In the genomic region with DNA sequence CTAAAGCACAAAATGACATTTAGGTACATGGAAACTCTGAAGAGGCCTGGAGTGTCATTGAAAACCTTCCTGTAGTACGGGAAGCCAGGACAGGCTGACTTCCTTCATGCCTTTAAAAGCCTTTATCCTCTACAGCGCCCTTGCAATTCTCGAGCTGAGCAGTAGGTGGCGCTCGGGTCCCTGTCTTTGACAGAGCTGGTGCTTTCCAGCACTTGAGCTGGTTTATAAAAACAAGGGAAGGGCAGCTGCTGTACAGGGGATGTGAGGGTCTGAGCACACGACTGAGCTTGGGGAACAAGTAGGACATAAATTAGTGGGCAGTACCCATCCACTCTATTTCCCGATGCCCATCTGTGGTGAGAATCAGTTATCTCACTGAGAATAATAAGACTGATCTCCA, we compare ENCODE assay signal across 9 mouse cellular contexts.
DNase-seq lines count a peak whose midpoint lies in the region; ATAC-seq and TF ChIP-seq lines count a peak whose summit lies in the region.
"Had no signal": no experiment of that assay in that cellular context is flagged by ENCODE, and none has a peak within 500 bp of the region (broad histone marks: within the 10 kb centered on the region; RNA-seq: fewer than 3 reads in every experiment).

No protein-coding gene starts in this region.

- DNase-seq in A20 (ENCODE audit: low read depth, low spot score), result peak; percentile 3
- DNase-seq in adrenal gland, postnatal 14 days, result peak; percentile 96
- DNase-seq in embryonic facial prominence, embryonic 10.5 days (ENCODE audit: low spot score), result peak; percentile 93
- DNase-seq in heart, adult 8-10 months (ENCODE audit: low spot score), result peak; percentile 97
- peak; percentile 96 for DNase-seq in limb, embryonic 14.5 days (ENCODE audit: low spot score)
- peak; percentile 98 for DNase-seq in neural tube, embryonic 10.5 days (ENCODE audit: extremely low spot score, low spot score)

- no peak overlapping the region for H3K27ac ChIP-seq in embryonic facial prominence, embryonic 10.5 days (replicated peaks)
- H3K27ac ChIP-seq in kidney, embryonic 14.5 days (ENCODE audit: low read depth, low read length), result no peak overlapping the region
- no peak overlapping the region for H3K27ac ChIP-seq in limb, embryonic 14.5 days (replicated peaks; ENCODE audit: low read depth, low read length)
- H3K27ac ChIP-seq in stomach, embryonic 16.5 days (ENCODE audit: low read length), result no peak overlapping the region
- H3K27ac ChIP-seq: embryonic facial prominence, embryonic 12.5 days had no signal

- ATAC-seq in kidney, embryonic 14.5 days (ENCODE audit: low FRiP score, low TSS enrichment), result peak; percentile 13; the same call in 1 of the 2 replicates
- ATAC-seq in limb, embryonic 14.5 days (ENCODE audit: low FRiP score, low read depth), result peak; percentile 32; the same call in 1 of the 2 replicates
- no peak for ATAC-seq in stomach, embryonic 16.5 days (ENCODE audit: insufficient read depth, low FRiP score)

- WGBS in embryonic facial prominence, embryonic 10.5 days, result 4% methylated on average over 7 of the region's 7 CpGs
- 1% methylated on average over 7 of the region's 7 CpGs for WGBS in kidney, embryonic 14.5 days
- 2% methylated on average over 7 of the region's 7 CpGs for WGBS in limb, embryonic 14.5 days
- 4% methylated on average over 7 of the region's 7 CpGs for WGBS in stomach, embryonic 16.5 days

- H3K4me3 ChIP-seq in embryonic facial prominence, embryonic 10.5 days, result no peak overlapping the region
- H3K4me3 ChIP-seq in kidney, embryonic 14.5 days (ENCODE audit: low read length), result no peak overlapping the region
- H3K4me3 ChIP-seq in limb, embryonic 14.5 days (replicated peaks; ENCODE audit: low read length), result no peak overlapping the region
- H3K4me3 ChIP-seq in stomach, embryonic 16.5 days (replicated peaks; ENCODE audit: low read length), result no peak overlapping the region
- H3K4me3 ChIP-seq: embryonic facial prominence, embryonic 12.5 days had no signal

- no peak overlapping the region for H3K9ac ChIP-seq in kidney, embryonic 14.5 days (ENCODE audit: low read depth, low read length)
- no peak overlapping the region for H3K9ac ChIP-seq in limb, embryonic 14.5 days (ENCODE audit: low read depth, low read length, severe bottlenecking)
- H3K9ac ChIP-seq in stomach, embryonic 16.5 days (ENCODE audit: low read length), result peak overlapping the region; percentile 34
- H3K9ac ChIP-seq: embryonic facial prominence, embryonic 12.5 days had no signal

- no peaks in the 10 kb centered on the region for H3K36me3 ChIP-seq in embryonic facial prominence, embryonic 10.5 days (replicated peaks)
- no peaks in the 10 kb centered on the region for H3K36me3 ChIP-seq in kidney, embryonic 14.5 days (ENCODE audit: control insufficient read depth, insufficient read depth, low read length)
- no peaks in the 10 kb centered on the region for H3K36me3 ChIP-seq in limb, embryonic 14.5 days (ENCODE audit: control insufficient read depth, insufficient read depth, low read length)
- no peaks in the 10 kb centered on the region for H3K36me3 ChIP-seq in stomach, embryonic 16.5 days (ENCODE audit: control insufficient read depth, insufficient read depth, low read length)
- H3K36me3 ChIP-seq: embryonic facial prominence, embryonic 12.5 days had no signal

- H3K4me1 ChIP-seq in embryonic facial prominence, embryonic 10.5 days, result peaks cover 44% of the 10 kb centered on the region
- H3K4me1 ChIP-seq in kidney, embryonic 14.5 days (ENCODE audit: control insufficient read depth, insufficient read depth, low read length), result peaks cover 7% of the 10 kb centered on the region; the same call in 1 of the 2 replicates
- H3K4me1 ChIP-seq in limb, embryonic 14.5 days (ENCODE audit: control insufficient read depth, insufficient read depth, low read length), result peaks cover 17% of the 10 kb centered on the region; the same call in 1 of the 2 replicates
- H3K4me1 ChIP-seq in stomach, embryonic 16.5 days (ENCODE audit: control insufficient read depth, insufficient read depth, low read length), result peaks cover 16% of the 10 kb centered on the region

- no peak for TF ChIP-seq POLR2A in limb, embryonic 14.5 days (IDR thresholded peaks at IDR 0.05; ENCODE audit: borderline replicate concordance, extremely low read depth, insufficient read depth, insufficient read length)

- no peaks in the 10 kb centered on the region for H3K9me3 ChIP-seq in embryonic facial prominence, embryonic 10.5 days
- no peaks in the 10 kb centered on the region for H3K9me3 ChIP-seq in kidney, embryonic 14.5 days (ENCODE audit: control insufficient read depth, low read length)
- H3K9me3 ChIP-seq in limb, embryonic 14.5 days (ENCODE audit: control insufficient read depth, low read length), result no peaks in the 10 kb centered on the region
- H3K9me3 ChIP-seq in stomach, embryonic 16.5 days (replicated peaks; ENCODE audit: control insufficient read depth, low read length), result no peaks in the 10 kb centered on the region
- H3K9me3 ChIP-seq: embryonic facial prominence, embryonic 12.5 days had no signal

- peaks cover 19% of the 10 kb centered on the region for H3K27me3 ChIP-seq in embryonic facial prominence, embryonic 10.5 days (replicated peaks; ENCODE audit: low read depth, poor library complexity, severe bottlenecking)
- H3K27me3 ChIP-seq in kidney, embryonic 14.5 days (ENCODE audit: control insufficient read depth, insufficient read depth, low read length), result no peaks in the 10 kb centered on the region; the same call in 1 of the 2 replicates
- H3K27me3 ChIP-seq in limb, embryonic 14.5 days (ENCODE audit: control insufficient read depth, insufficient read depth, low read length), result no peaks in the 10 kb centered on the region
- H3K27me3 ChIP-seq in stomach, embryonic 16.5 days (ENCODE audit: control insufficient read depth, insufficient read depth, low read length), result no peaks in the 10 kb centered on the region
- H3K27me3 ChIP-seq: embryonic facial prominence, embryonic 12.5 days had no signal

- H3K4me2 ChIP-seq in kidney, embryonic 14.5 days (replicated peaks; ENCODE audit: low read depth, low read length), result no peak overlapping the region
- no peak overlapping the region for H3K4me2 ChIP-seq in limb, embryonic 14.5 days (replicated peaks; ENCODE audit: low read depth, low read length, severe bottlenecking)
- H3K4me2 ChIP-seq in stomach, embryonic 16.5 days (ENCODE audit: low read depth, low read length), result no peak overlapping the region
- H3K4me2 ChIP-seq: embryonic facial prominence, embryonic 12.5 days had no signal

Comparison
In these comparisons a context has a peak if more than half of its experiments do, and no peak if none do; other contexts are left out.
1. DNase-seq: peak in every context shown above with its lines; median percentile 98 in neural tube, embryonic 10.5 days; 97 in heart, adult 8-10 months; 96 in adrenal gland, postnatal 14 days; 96 in limb, embryonic 14.5 days; 93 in embryonic facial prominence, embryonic 10.5 days; 3 in A20.